Mouse (Mus musculus) intestine, embryonic 14.5 days (tissue): ENCODE measurements around the gene Ripply2. TPM values are rescaled to one million over a fixed set of nuclear protein-coding genes. Genes with fewer than 3 reads are reported as not detected.
"Not testable (repeated sequence)": the region's sequence is repeated elsewhere in the genome, so short reads cannot be mapped to it uniquely, and the experiment has no call there.

ENCODE experiments used
- ATAC-seq: fragments of 200-750 bp; cut with Nextera tagmentation; replicated peaks from 2 replicates; pipeline ENCODE4 v1.8.0; 2017; ENCODE audit warnings: low read depth, moderate number of reproducible peaks, moderate TSS enrichment, moderate library complexity; ENCODE audit not compliant: low FRiP score, low TSS enrichment
- DNase-seq: peaks from one replicate; pipeline ENCODE4 v3.0.0-alpha.2; 2018; ENCODE audit warnings: low spot score
- H3K27ac ChIP-seq: fragments of 300-500 bp; sonication (generic); 2 replicates; pipeline ENCODE4 v1.5.1; 2014; ENCODE audit warnings: low read depth, mild to moderate bottlenecking, control low read depth
- H3K27me3 ChIP-seq: fragments of 300-500 bp; sonication (generic); replicated peaks from 2 replicates; pipeline ENCODE4 v1.6.1; 2014; ENCODE audit warnings: low read length, control low read depth; ENCODE audit not compliant: control insufficient read depth, insufficient read depth
- H3K36me3 ChIP-seq: fragments of 300-500 bp; sonication (generic); 2 replicates; pipeline ENCODE4 v1.6.1; 2014; ENCODE audit warnings: low read length, control low read depth; ENCODE audit not compliant: control insufficient read depth, insufficient read depth
- H3K4me1 ChIP-seq: fragments of 300-500 bp; sonication (generic); replicated peaks from 2 replicates; pipeline ENCODE4 v1.6.1; 2014; ENCODE audit warnings: low read length, control low read depth, mixed read lengths; ENCODE audit not compliant: control insufficient read depth, insufficient read depth
- H3K4me2 ChIP-seq: fragments of 300-500 bp; sonication (generic); 2 replicates; pipeline ENCODE4 v1.6.1; 2014; ENCODE audit warnings: low read length
- H3K4me3 ChIP-seq: fragments of 300-500 bp; sonication (generic); 2 replicates; pipeline ENCODE4 v1.5.1; 2014; ENCODE audit warnings: low read depth, low read length, control low read depth, mixed read lengths
- H3K9ac ChIP-seq: fragments of 300-500 bp; sonication (generic); 2 replicates; pipeline ENCODE4 v1.6.1; 2014; ENCODE audit warnings: mild to moderate bottlenecking, low read length
- H3K9me3 ChIP-seq: fragments of 300-500 bp; sonication (generic); 2 replicates; pipeline ENCODE4 v1.6.1; 2016; ENCODE audit warnings: low read length, control low read depth; ENCODE audit not compliant: control insufficient read depth
- WGBS: fragments of 180-500 bp; shearing (Covaris S2); extraction: QIAGEN DNeasy Blood & Tissue Kit; methylation state at CpG from one replicate; pipeline ENCODE4 v1.1.7; 2014; 5-methylcytosine and 5-hydroxymethylcytosine counted together
- polyA plus RNA-seq: library from polyadenylated mRNA; unstranded; fragments of >200 nt; fragmentation: Nextera tagmentation; extraction: Ambion mirVana; gene quantifications from 2 replicates; pipeline ENCODE4 v1.2.1, GENCODE M21; 2014

Gene Ripply2
- 0.35 TPM in 1 of 2 replicates, not detected in the other for polyA plus RNA-seq

DNA sequence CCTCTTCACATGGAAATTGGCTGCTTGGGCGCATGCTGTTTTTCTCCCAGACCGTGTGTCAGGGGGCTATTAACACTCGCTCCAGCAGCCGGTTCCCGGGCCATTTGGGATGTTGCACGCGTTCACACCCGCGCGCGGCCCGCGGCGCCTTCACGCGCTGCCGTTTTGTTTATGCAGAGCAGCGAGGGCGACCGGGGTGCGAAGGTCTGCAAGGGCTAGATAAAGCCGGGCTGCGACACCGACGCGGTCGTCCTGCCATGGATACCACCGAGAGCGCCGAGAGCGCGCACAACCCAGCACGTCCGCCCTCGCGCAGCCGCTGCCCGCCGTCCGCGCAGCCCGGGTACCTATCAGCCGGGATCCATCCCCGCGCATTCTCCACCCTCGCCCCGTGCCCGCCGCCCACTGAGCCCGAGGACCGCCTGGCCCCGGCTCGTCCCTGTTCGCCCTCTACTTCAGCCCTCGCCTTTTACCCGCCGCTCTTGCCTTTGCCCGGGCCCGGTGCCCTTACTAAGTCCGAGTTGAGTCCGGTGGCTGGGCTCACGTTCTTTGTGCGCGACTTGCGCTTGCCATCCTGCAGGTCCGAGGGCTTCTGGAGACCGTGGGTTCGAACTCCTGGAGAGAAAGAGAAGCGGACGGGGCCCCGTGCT lies at the start of gene Ripply2:
Ripply2 (plus strand) TSS at position 250 of the 650 bp plus-strand sequence.
- Histone ChIP-seq H3K9ac (no peak within 1 kb of the TSS), H3K4me2 (peak within 1 kb of the TSS; percentile 86), H3K36me3 (no peaks in the 10 kb centered on the region), H3K27ac (no peak within 1 kb of the TSS), H3K27me3 (peaks cover 52% of the 10 kb centered on the region), H3K4me3 (peak within 1 kb of the TSS; percentile 42), H3K4me1 (no peaks in the 10 kb centered on the region), H3K9me3 (no peaks in the 10 kb centered on the region)
- WGBS, result under 1% methylated on average over 71 of the region's 71 CpGs
- 0 out of 2 replicates have a peak, but pooled peaks have one; percentile 40 for ATAC-seq
- DNase-seq, result peak; percentile 58

DNA sequence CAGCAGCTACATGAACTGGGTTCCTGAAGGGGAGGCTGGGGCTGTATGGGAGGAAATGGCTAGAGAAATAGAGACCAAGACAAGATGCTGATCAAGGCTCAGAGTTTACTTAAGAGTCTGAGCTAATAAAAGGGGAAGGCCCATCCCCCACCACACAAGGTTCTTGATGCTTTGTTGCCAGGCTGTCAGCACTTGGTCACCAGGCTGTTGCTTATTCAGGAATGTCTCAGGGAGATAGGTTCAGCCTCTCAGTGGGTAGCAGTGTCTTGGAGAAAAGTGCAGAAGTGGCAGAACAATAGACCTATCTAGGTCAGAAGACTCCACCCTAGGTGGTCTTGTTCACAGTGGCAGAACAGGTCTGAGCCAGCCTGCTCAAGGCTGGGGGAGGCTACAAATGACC lies 42.9 kb upstream of the Ripply2 start:
- ATAC-seq, H3K9me3 ChIP-seq, H3K9ac ChIP-seq, H3K36me3 ChIP-seq, H3K27ac ChIP-seq, H3K4me3 ChIP-seq, H3K4me2 ChIP-seq, H3K4me1 ChIP-seq, H3K27me3 ChIP-seq, DNase-seq: not testable (repeated sequence)

GRCm38 (mm10) chr9:86973562-86973961 lies 41.8 kb upstream of the Ripply2 start:
- ATAC-seq (no peak), DNase-seq (no peak)
- no peaks in the 10 kb centered on the region for H3K9me3 ChIP-seq
- H3K27ac ChIP-seq, result no peak overlapping the region
- H3K27me3 ChIP-seq, result no peaks in the 10 kb centered on the region
- no peak overlapping the region for H3K4me3 ChIP-seq
- H3K36me3 ChIP-seq, result no peaks in the 10 kb centered on the region
- no peaks in the 10 kb centered on the region for H3K4me1 ChIP-seq
- 69% methylated on average over 4 of the region's 4 CpGs for WGBS
- H3K4me2 ChIP-seq, result no peak overlapping the region
- H3K9ac ChIP-seq, result no peak overlapping the region

DNA sequence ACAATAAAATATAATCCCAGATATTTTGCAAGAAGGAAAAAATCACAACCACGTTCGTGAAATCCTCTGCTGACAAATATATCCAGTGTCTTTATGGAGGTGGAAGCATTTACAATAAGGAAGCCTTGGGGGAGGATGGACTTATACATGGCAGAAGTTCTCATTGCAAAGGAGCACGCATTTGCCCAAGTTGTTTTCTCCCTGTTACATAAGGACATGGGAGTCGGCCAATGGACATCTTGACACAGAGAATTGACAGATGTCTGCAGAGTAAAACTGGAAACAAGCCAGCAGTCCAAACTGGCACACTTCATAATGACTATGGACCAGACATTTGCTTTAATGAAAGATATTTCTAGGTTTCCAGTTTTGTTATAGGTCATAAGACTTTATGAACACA lies 38.4 kb upstream of the Ripply2 start:
- Histone ChIP-seq H3K27ac (no peak overlapping the region), H3K4me3 (no peak overlapping the region), H3K27me3 (no peaks in the 10 kb centered on the region), H3K9ac (no peak overlapping the region), H3K36me3 (no peaks in the 10 kb centered on the region), H3K9me3 (no peaks in the 10 kb centered on the region), H3K4me1 (no peaks in the 10 kb centered on the region), H3K4me2 (no peak overlapping the region)
- ATAC-seq, result no peak
- 79% methylated on average over 4 of the region's 4 CpGs for WGBS
- DNase-seq, result no peak

DNA sequence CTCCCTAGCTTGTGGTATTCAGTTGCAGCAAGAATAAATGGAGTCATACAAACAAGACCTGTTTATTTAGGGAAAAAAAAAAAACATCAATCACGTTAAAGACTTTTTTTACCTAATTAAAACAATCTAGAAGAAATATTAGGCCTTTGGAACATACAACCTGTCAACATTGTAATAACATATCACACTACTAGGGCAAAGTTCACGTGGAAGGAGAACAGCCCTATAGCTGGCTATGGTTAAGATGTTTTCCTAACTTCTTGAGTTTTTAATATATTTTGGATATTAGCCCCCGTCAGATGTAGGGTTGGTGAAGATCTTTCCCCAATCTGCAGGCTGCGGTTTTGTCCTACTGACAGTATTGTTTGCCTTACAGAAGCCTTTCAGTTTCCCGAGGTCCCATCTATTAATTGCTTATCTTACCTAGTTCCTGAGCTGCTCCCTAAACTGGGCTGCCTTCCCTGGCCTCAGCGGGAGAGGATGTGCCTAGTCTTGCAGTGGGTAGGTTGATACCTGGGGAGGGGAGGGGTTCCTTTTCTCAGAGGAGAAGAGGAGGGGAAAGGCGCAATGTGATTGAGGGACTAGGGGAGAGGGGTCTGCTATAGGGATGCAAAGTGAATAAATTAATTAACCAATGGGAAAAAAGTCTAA lies 37.0 kb upstream of the Ripply2 start:
- Histone ChIP-seq H3K4me1 (no peaks in the 10 kb centered on the region), H3K27ac (no peak overlapping the region), H3K27me3 (no peaks in the 10 kb centered on the region), H3K4me2 (no peak overlapping the region), H3K9ac (no peak overlapping the region), H3K36me3 (no peaks in the 10 kb centered on the region), H3K4me3 (no peak overlapping the region), H3K9me3 (no peaks in the 10 kb centered on the region)
- ATAC-seq, result no peak
- no peak for DNase-seq
- WGBS, result 38% methylated on average over 7 of the region's 7 CpGs

DNA sequence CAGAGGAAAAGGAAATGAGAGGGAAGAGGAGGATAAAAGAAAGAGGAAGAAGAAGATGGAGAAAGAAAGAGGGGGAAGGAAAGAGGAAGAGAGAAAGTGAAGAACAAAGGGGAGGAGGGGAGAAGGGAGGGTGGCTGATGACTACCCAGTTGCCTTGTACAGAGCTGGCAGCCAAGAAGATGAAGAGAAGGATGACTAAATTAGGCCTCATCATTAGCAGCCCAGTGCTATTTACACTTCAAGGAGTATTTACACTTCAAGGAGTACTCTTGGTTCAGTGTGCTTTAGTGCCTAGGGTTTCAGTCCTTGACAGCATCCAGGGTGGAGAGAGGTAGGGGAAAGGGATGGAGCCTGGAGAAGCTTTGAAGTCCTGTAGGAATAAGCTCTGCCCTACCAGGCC lies 35.3 kb upstream of the Ripply2 start:
- H3K9me3 ChIP-seq, result no peaks in the 10 kb centered on the region
- DNase-seq, result no peak
- no peak overlapping the region for H3K27ac ChIP-seq
- H3K27me3 ChIP-seq, result no peaks in the 10 kb centered on the region
- H3K4me1 ChIP-seq, result no peaks in the 10 kb centered on the region
- H3K9ac ChIP-seq, result no peak overlapping the region
- ATAC-seq, result no peak
- no peak overlapping the region for H3K4me3 ChIP-seq
- H3K4me2 ChIP-seq, result no peak overlapping the region
- H3K36me3 ChIP-seq, result no peaks in the 10 kb centered on the region

DNA sequence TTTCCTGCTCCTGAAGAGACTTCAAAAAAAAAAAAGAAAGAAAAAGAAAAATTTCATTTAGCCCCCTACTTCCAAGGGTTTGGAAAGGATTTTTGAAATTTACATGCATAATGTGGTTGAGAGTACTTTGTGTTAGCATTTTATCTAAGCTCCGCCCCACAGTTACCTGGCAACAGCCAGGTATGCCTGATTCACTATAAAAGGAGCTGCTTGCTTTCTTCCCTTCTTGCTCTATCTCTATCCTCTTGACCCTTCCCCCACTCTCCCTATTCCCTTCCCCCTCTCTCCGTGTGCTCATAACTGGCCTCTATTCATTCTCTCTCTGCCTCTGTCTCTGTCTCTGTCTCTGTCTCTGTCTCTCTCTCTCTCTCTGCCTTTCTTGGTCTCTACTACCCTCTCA lies 34.4 kb upstream of the Ripply2 start:
- WGBS, result 54% methylated on average over 2 of the region's 2 CpGs
- Histone ChIP-seq H3K9me3 (no peaks in the 10 kb centered on the region), H3K4me2 (no peak overlapping the region), H3K27ac (no peak overlapping the region), H3K4me3 (no peak overlapping the region), H3K36me3 (no peaks in the 10 kb centered on the region), H3K9ac (no peak overlapping the region), H3K27me3 (no peaks in the 10 kb centered on the region), H3K4me1 (no peaks in the 10 kb centered on the region)
- ATAC-seq (no peak), DNase-seq (no peak)

GRCm38 (mm10) chr9:86981551-86981950 lies 33.8 kb upstream of the Ripply2 start:
- H3K4me3 ChIP-seq, result no peak overlapping the region
- 16% methylated on average over 10 of the region's 10 CpGs for WGBS
- ATAC-seq, result 0 out of 2 replicates have a peak, but pooled peaks have one; percentile 40
- no peak overlapping the region for H3K27ac ChIP-seq
- no peaks in the 10 kb centered on the region for H3K27me3 ChIP-seq
- H3K9me3 ChIP-seq, result no peaks in the 10 kb centered on the region
- H3K36me3 ChIP-seq, result no peaks in the 10 kb centered on the region
- DNase-seq, result no peak
- H3K9ac ChIP-seq, result no peak overlapping the region
- no peaks in the 10 kb centered on the region for H3K4me1 ChIP-seq
- H3K4me2 ChIP-seq, result no peak overlapping the region

DNA sequence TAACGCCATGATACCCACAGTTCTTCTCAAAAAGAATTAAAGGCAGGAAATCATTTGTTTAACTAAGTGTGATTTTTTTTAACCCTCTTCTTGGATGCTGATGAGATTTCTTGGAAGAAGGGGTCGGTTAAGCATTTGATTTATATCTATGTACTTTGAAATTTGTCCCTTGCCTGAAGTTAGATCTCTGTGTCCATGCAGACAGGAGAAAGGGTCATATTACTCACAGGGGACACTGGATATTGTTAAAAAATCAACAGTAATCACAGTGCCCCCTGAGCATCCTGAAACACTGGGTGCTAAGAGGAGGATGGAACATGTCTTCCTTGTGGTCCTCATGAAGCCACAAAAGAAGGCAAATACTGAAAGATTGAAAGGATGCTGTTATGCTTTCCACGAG lies 30.8 kb upstream of the Ripply2 start:
- H3K27ac ChIP-seq, result no peak overlapping the region

More for the DNA sequence above, 30.8 kb upstream of the Ripply2 start:
- no peak overlapping the region for H3K4me3 ChIP-seq
- no peaks in the 10 kb centered on the region for H3K36me3 ChIP-seq
- DNase-seq (no peak), ATAC-seq (no peak)
- H3K27me3 ChIP-seq, result no peaks in the 10 kb centered on the region
- H3K4me1 ChIP-seq, result no peaks in the 10 kb centered on the region
- no peak overlapping the region for H3K4me2 ChIP-seq
- 49% methylated on average over 3 of the region's 3 CpGs for WGBS
- no peak overlapping the region for H3K9ac ChIP-seq
- H3K9me3 ChIP-seq, result no peaks in the 10 kb centered on the region
